Mouse (Mus musculus) midbrain, embryonic 12.5 days (tissue): ENCODE data around the gene Dus1l. TPM values are rescaled to one million over a fixed set of nuclear protein-coding genes. Genes with fewer than 3 reads are reported as not detected.
A peak's percentile ranks its signal among the peaks of the same experiment; 100 is the strongest.
"Not testable (repeated sequence)": the region's sequence is repeated elsewhere in the genome, so short reads cannot be mapped to it uniquely, and the experiment has no call there.

Experiments used
- ATAC-seq: fragments of 200-750 bp; cut with Nextera tagmentation; 2 replicates; pipeline ENCODE4 v1.8.0; 2017; ENCODE audit warnings: low read depth, moderate TSS enrichment, moderate library complexity; ENCODE audit not compliant: low FRiP score
- H3K27ac ChIP-seq: fragments of 300-500 bp; sonication (generic); replicated peaks from 2 replicates; pipeline ENCODE4 v1.5.1; 2016; ENCODE audit warnings: mild to moderate bottlenecking
- H3K27me3 ChIP-seq: fragments of 300-500 bp; sonication (generic); 2 replicates; pipeline ENCODE4 v1.6.1; 2016; ENCODE audit warnings: mild to moderate bottlenecking
- H3K36me3 ChIP-seq: fragments of 300-500 bp; sonication (generic); 2 replicates; pipeline ENCODE4 v1.6.1; 2016
- H3K4me1 ChIP-seq: fragments of 300-500 bp; sonication (generic); 2 replicates; pipeline ENCODE4 v1.6.1; 2016
- H3K4me2 ChIP-seq: fragments of 300-500 bp; sonication (generic); replicated peaks from 2 replicates; pipeline ENCODE4 v1.6.1; 2016; ENCODE audit warnings: mild to moderate bottlenecking, moderate library complexity
- H3K4me3 ChIP-seq: fragments of 300-500 bp; sonication (generic); 2 replicates; pipeline ENCODE4 v1.5.1; 2016; ENCODE audit warnings: mild to moderate bottlenecking
- H3K9ac ChIP-seq: fragments of 300-500 bp; sonication (generic); replicated peaks from 2 replicates; pipeline ENCODE4 v1.6.1; 2016; ENCODE audit warnings: mild to moderate bottlenecking, moderate library complexity
- H3K9me3 ChIP-seq: fragments of 300-500 bp; sonication (generic); 2 replicates; pipeline ENCODE4 v1.6.1; 2016; ENCODE audit warnings: mild to moderate bottlenecking
- WGBS: fragments of 180-500 bp; shearing (Covaris S2); methylation state at CpG from one replicate; pipeline ENCODE4 v1.1.7; 2016; 5-methylcytosine and 5-hydroxymethylcytosine counted together
- polyA plus RNA-seq: library from polyadenylated mRNA; unstranded; fragments of >200 nt; fragmentation: Nextera tagmentation; extraction: Ambion mirVana; gene quantifications from 2 replicates; pipeline ENCODE4 v1.2.1, GENCODE M21; 2016

Dus1l gene
- 64.2 and 67.6 TPM in 2 replicates for polyA plus RNA-seq

GRCm38 (mm10) chr11:120795756-120796613 is at the start of gene Dus1l:
TSS of gene Dus1l (minus strand) at chr11:120796403.
- Histone ChIP-seq H3K9ac (peak within 1 kb of the TSS; percentile 96), H3K4me2 (peak within 1 kb of the TSS; percentile 99), H3K27ac (peak within 1 kb of the TSS; percentile 89), H3K9me3 (no peaks in the 10 kb centered on the region), H3K36me3 (peaks cover 38% of the 10 kb centered on the region), H3K4me1 (peaks cover 18% of the 10 kb centered on the region), H3K4me3 (peak within 1 kb of the TSS; percentile 91), H3K27me3 (no peaks in the 10 kb centered on the region)
- ATAC-seq, result peak; percentile 84
- WGBS, result 2% methylated on average over 59 of the region's 59 CpGs

GRCm38 (mm10) chr11:120844329-120844728 is 48.1 kb upstream of the Dus1l start:
- Histone ChIP-seq H3K27ac (no peak overlapping the region), H3K4me1 (no peaks in the 10 kb centered on the region), H3K27me3 (no peaks in the 10 kb centered on the region), H3K9ac (no peak overlapping the region), H3K4me3 (no peak overlapping the region), H3K9me3 (no peaks in the 10 kb centered on the region), H3K36me3 (0 out of 2 replicates have a peak, but pooled peaks cover 6% of the 10 kb centered on the region), H3K4me2 (no peak overlapping the region)
- no peak for ATAC-seq
- 88% methylated on average over 4 of the region's 4 CpGs for WGBS

GRCm38 (mm10) chr11:120833555-120834280 is 37.5 kb upstream of the Dus1l start:
- Histone ChIP-seq H3K9me3 (no peaks in the 10 kb centered on the region), H3K9ac (no peak overlapping the region; the same call in 1 of the 2 replicates), H3K27me3 (peaks cover 13% of the 10 kb centered on the region), H3K27ac (peak overlapping the region; percentile 79), H3K4me1 (peaks cover 19% of the 10 kb centered on the region), H3K4me3 (no peak overlapping the region), H3K36me3 (no peaks in the 10 kb centered on the region), H3K4me2 (0 out of 2 replicates have a peak overlapping the region, but pooled peaks have one; percentile 7)
- peak; percentile 78 for ATAC-seq
- 26% methylated on average over 8 of the region's 8 CpGs for WGBS

- Histone ChIP-seq H3K27me3 (peaks cover 13% of the 10 kb centered on the region), H3K27ac (peak overlapping the region; percentile 79), H3K4me1 (peaks cover 19% of the 10 kb centered on the region)
- not testable (repeated sequence) for H3K9me3 ChIP-seq, H3K36me3 ChIP-seq, H3K4me3 ChIP-seq, H3K4me2 ChIP-seq, ATAC-seq, H3K9ac ChIP-seq
- 91% methylated on average over 5 of the region's 5 CpGs for WGBS
Measured at GRCm38 (mm10) chr11:120832962-120833361, 36.8 kb upstream of the Dus1l start.

GRCm38 (mm10) chr11:120831659-120832440 is 35.6 kb upstream of the Dus1l start:
- no peak for ATAC-seq
- Histone ChIP-seq H3K27me3 (peaks cover 13% of the 10 kb centered on the region), H3K27ac (no peak overlapping the region), H3K36me3 (no peaks in the 10 kb centered on the region), H3K4me1 (peaks cover 19% of the 10 kb centered on the region), H3K9me3 (no peaks in the 10 kb centered on the region), H3K4me3 (no peak overlapping the region), H3K4me2 (no peak overlapping the region), H3K9ac (no peak overlapping the region)
- 79% methylated on average over 3 of the region's 3 CpGs for WGBS

- ATAC-seq, result no peak
- peaks cover 28% of the 10 kb centered on the region for H3K4me1 ChIP-seq
- H3K9me3 ChIP-seq, result no peaks in the 10 kb centered on the region
- H3K27ac ChIP-seq, result no peak overlapping the region
- H3K9ac ChIP-seq, result no peak overlapping the region
- H3K4me2 ChIP-seq, result no peak overlapping the region
- no peaks in the 10 kb centered on the region for H3K36me3 ChIP-seq
- H3K27me3 ChIP-seq, result peaks cover 13% of the 10 kb centered on the region
- 85% methylated on average over 12 of the region's 12 CpGs for WGBS
- H3K4me3 ChIP-seq, result no peak overlapping the region
Measured at GRCm38 (mm10) chr11:120830686-120831085, 34.5 kb upstream of the Dus1l start.

- peaks cover 36% of the 10 kb centered on the region for H3K4me1 ChIP-seq
- H3K9ac ChIP-seq, result no peak overlapping the region
- no peak overlapping the region for H3K4me2 ChIP-seq
- no peak for ATAC-seq
- no peaks in the 10 kb centered on the region for H3K36me3 ChIP-seq
- 85% methylated on average over 10 of the region's 10 CpGs for WGBS
- no peaks in the 10 kb centered on the region for H3K9me3 ChIP-seq
- no peak overlapping the region for H3K27ac ChIP-seq
- H3K4me3 ChIP-seq, result no peak overlapping the region
- H3K27me3 ChIP-seq, result peaks cover 13% of the 10 kb centered on the region
Measured at GRCm38 (mm10) chr11:120829757-120830532, 33.7 kb upstream of the Dus1l start.

- WGBS, result 70% methylated on average over 4 of the region's 4 CpGs
- no peak overlapping the region for H3K4me3 ChIP-seq
- peaks cover 23% of the 10 kb centered on the region for H3K4me1 ChIP-seq
Measured at GRCm38 (mm10) chr11:120828416-120828815, 32.2 kb upstream of the Dus1l start.

GRCm38 (mm10) chr11:120826016-120826953 is 30.1 kb upstream of the Dus1l start:
- Histone ChIP-seq H3K4me1 (peaks cover 36% of the 10 kb centered on the region), H3K9me3 (no peaks in the 10 kb centered on the region), H3K36me3 (peaks cover 11% of the 10 kb centered on the region), H3K4me2 (no peak overlapping the region), H3K27me3 (peaks cover 8% of the 10 kb centered on the region), H3K27ac (peak overlapping the region; percentile 100), H3K9ac (no peak overlapping the region), H3K4me3 (no peak overlapping the region)
- no peak for ATAC-seq
- 80% methylated on average over 8 of the region's 8 CpGs for WGBS

More at GRCm38 (mm10) chr11:120828416-120828815, 32.2 kb upstream of the Dus1l start:
- Histone ChIP-seq H3K36me3 (no peaks in the 10 kb centered on the region), H3K4me2 (no peak overlapping the region), H3K27ac (no peak overlapping the region), H3K27me3 (peaks cover 13% of the 10 kb centered on the region), H3K9me3 (no peaks in the 10 kb centered on the region), H3K9ac (peak overlapping the region; percentile 24; the same call in 1 of the 2 replicates)
- no peak for ATAC-seq

- H3K36me3 ChIP-seq, result peaks cover 20% of the 10 kb centered on the region
- WGBS, result 44% methylated on average over 4 of the region's 4 CpGs
- peak overlapping the region; percentile 86 for H3K4me2 ChIP-seq
- H3K27ac ChIP-seq, result peak overlapping the region; percentile 100
- no peak for ATAC-seq
- H3K9ac ChIP-seq, result peak overlapping the region; percentile 95
- peak overlapping the region; percentile 90 for H3K4me3 ChIP-seq
- H3K4me1 ChIP-seq, result peaks cover 44% of the 10 kb centered on the region
- peaks cover 8% of the 10 kb centered on the region; the same call in 1 of the 2 replicates for H3K27me3 ChIP-seq
- H3K9me3 ChIP-seq, result no peaks in the 10 kb centered on the region
Measured at GRCm38 (mm10) chr11:120825289-120825863, 29.2 kb upstream of the Dus1l start.
